Mouse (Mus musculus) CH12.LX (cell line): ENCODE results near the gene Proser3.

Experiments used
- CHD2 ChIP-seq: IDR thresholded peaks from 2 replicates; pipeline ENCODE4 v1.6.1; 2011; ENCODE audit warnings: low read length, improper control_type of control experiment
- CTCF ChIP-seq, 2 experiments: IDR thresholded peaks in 1 of 2; conservative IDR thresholded peaks in 1 of 2; 2 replicates each; pipeline ENCODE4 v1.5.1; 2011 to 2012; ENCODE audit warnings: low read depth in 2 of 2, low read length in 2 of 2, improper control_type of control experiment in 1 of 2, inconsistent platforms in 1 of 2, mild to moderate bottlenecking in 1 of 2, moderate library complexity in 1 of 2
- MAFK ChIP-seq: IDR thresholded peaks from 2 replicates; pipeline ENCODE4 v1.6.1; 2011; ENCODE audit warnings: low read length, improper control_type of control experiment; ENCODE audit not compliant: insufficient replicate concordance
- POLR2A ChIP-seq: IDR thresholded peaks from 2 replicates; pipeline ENCODE4 v1.6.1; 2011; ENCODE audit warnings: low read depth, mild to moderate bottlenecking, improper control_type of control experiment, low read length
- TCF12 ChIP-seq: IDR thresholded peaks from 2 replicates; pipeline ENCODE4 v1.6.1; 2014; ENCODE audit warnings: low read depth, mild to moderate bottlenecking, inconsistent platforms, low read length, improper control_type of control experiment

GRCm38 (mm10) chr7:30551445-30552101, 526 bp downstream of the Proser3 start:
- no peak for TF ChIP-seq TCF12
- peak in 1 of 2 experiments; percentile 54; a peak in 2 of 4 replicates for TF ChIP-seq CTCF (conservative IDR thresholded peaks at IDR 0.05 in 1 of 2, IDR thresholded peaks at IDR 0.05 in 1 of 2; ENCODE audit: low read depth in 2 of 2, low read length in 2 of 2)
- TF ChIP-seq MAFK, result no peak
- TF ChIP-seq POLR2A, result no peak
- no peak for TF ChIP-seq CHD2
